Mouse (Mus musculus) MEL (cell line): ENCODE data around the gene Cux1.

Experiments
- CTCF ChIP-seq, 3 experiments: IDR thresholded peaks in 2 of 3; conservative IDR thresholded peaks in 1 of 3; 2 replicates each; pipeline ENCODE4 v1.5.1; 2011 to 2012; ENCODE audit warnings: low read length in 3 of 3, low read depth in 2 of 3, mild to moderate bottlenecking in 2 of 3, improper control_type of control experiment in 1 of 3, inconsistent platforms in 1 of 3, mixed read lengths in 1 of 3, moderate library complexity in 1 of 3; ENCODE audit not compliant: control insufficient read depth in 1 of 3, insufficient read depth in 1 of 3, poor library complexity in 1 of 3, severe bottlenecking in 1 of 3
- E2F4 ChIP-seq: IDR thresholded peaks from 2 replicates; pipeline ENCODE4 v1.6.1; 2011; ENCODE audit warnings: low read depth, low read length, improper control_type of control experiment, borderline replicate concordance
- ELF1 ChIP-seq: IDR thresholded peaks from 2 replicates; pipeline ENCODE4 v1.6.1; 2014; ENCODE audit warnings: low read depth, mild to moderate bottlenecking, inconsistent platforms, low read length, improper control_type of control experiment, moderate library complexity
- EP300 ChIP-seq, 2 experiments: IDR thresholded peaks; 2 replicates each; pipeline ENCODE4 v1.6.1; 2011; ENCODE audit warnings: improper control_type of control experiment in 2 of 2, low read length in 2 of 2, low read depth in 1 of 2, mild to moderate bottlenecking in 1 of 2
- MAX ChIP-seq: IDR thresholded peaks from 2 replicates; pipeline ENCODE4 v1.6.1; 2011; ENCODE audit warnings: low read length, improper control_type of control experiment
- MYC ChIP-seq: IDR thresholded peaks from 2 replicates; pipeline ENCODE4 v1.6.1; 2011; ENCODE audit warnings: low read depth, mild to moderate bottlenecking, low read length, improper control_type of control experiment, moderate library complexity
- POLR2A ChIP-seq, 2 experiments: IDR thresholded peaks; 2 replicates each; pipeline ENCODE4 v1.6.1; 2011 to 2012; ENCODE audit warnings: low read length in 2 of 2, mild to moderate bottlenecking in 2 of 2, control low read depth in 1 of 2, improper control_type of control experiment in 1 of 2, low read depth in 1 of 2, moderate library complexity in 1 of 2; ENCODE audit not compliant: control insufficient read depth in 1 of 2, insufficient read depth in 1 of 2, poor library complexity in 1 of 2
- POLR2AphosphoS2 ChIP-seq: IDR thresholded peaks from 2 replicates; pipeline ENCODE4 v1.6.1; 2011; ENCODE audit warnings: low read length, improper control_type of control experiment
- SIN3A ChIP-seq: IDR thresholded peaks from 2 replicates; pipeline ENCODE4 v1.6.1; 2012; ENCODE audit warnings: low read length, improper control_type of control experiment, inconsistent platforms
- UBTF ChIP-seq: IDR thresholded peaks from 2 replicates; pipeline ENCODE4 v1.6.1; 2012; ENCODE audit warnings: low read depth, mild to moderate bottlenecking, inconsistent platforms, low read length, improper control_type of control experiment, moderate library complexity, borderline replicate concordance; ENCODE audit not compliant: insufficient read depth
- USF2 ChIP-seq, 2 experiments: IDR thresholded peaks; 2 replicates each; pipeline ENCODE4 v1.6.1; 2011 to 2012; ENCODE audit warnings: improper control_type of control experiment in 2 of 2, low read length in 2 of 2, borderline replicate concordance in 1 of 2, inconsistent platforms in 1 of 2, low read depth in 1 of 2, mild to moderate bottlenecking in 1 of 2; ENCODE audit not compliant: insufficient read depth in 1 of 2
- ZKSCAN1 ChIP-seq: IDR thresholded peaks from 2 replicates; pipeline ENCODE4 v1.6.1; 2012; ENCODE audit warnings: low read depth, mild to moderate bottlenecking, inconsistent platforms, low read length, improper control_type of control experiment, moderate library complexity
- ZMIZ1 ChIP-seq: IDR thresholded peaks from 2 replicates; pipeline ENCODE4 v1.6.1; 2012; ENCODE audit warnings: low read depth, mild to moderate bottlenecking, inconsistent platforms, low read length, improper control_type of control experiment, moderate library complexity

GRCm38 (mm10) chr5:136535204-136535603 lies 32.1 kb downstream of the Cux1 start:
- TF ChIP-seq UBTF (no peak), MAX (no peak), SIN3A (no peak), ZMIZ1 (no peak), ZKSCAN1 (no peak), POLR2AphosphoS2 (no peak), ELF1 (no peak), E2F4 (no peak), MYC (no peak), EP300 (IDR thresholded peaks at IDR 0.05; ENCODE audit: low read depth in 1 of 2, low read length in 2 of 2) (no peak), POLR2A (IDR thresholded peaks at IDR 0.05; ENCODE audit: control insufficient read depth in 1 of 2, insufficient read depth in 1 of 2, low read depth in 1 of 2, low read length in 2 of 2, poor library complexity in 1 of 2) (no peak), CTCF (IDR thresholded peaks at IDR 0.05 in 2 of 3, conservative IDR thresholded peaks at IDR 0.05 in 1 of 3; ENCODE audit: control insufficient read depth in 1 of 3, insufficient read depth in 1 of 3, low read depth in 2 of 3, low read length in 3 of 3, poor library complexity in 1 of 3, severe bottlenecking in 1 of 3) (no peak), USF2 (IDR thresholded peaks at IDR 0.05; ENCODE audit: borderline replicate concordance in 1 of 2, insufficient read depth in 1 of 2, low read depth in 1 of 2, low read length in 2 of 2) (no peak)
